Mouse (Mus musculus) liver, embryonic 11.5 days (tissue): ENCODE results near the gene Tnfrsf8. TPM values are rescaled to one million over a fixed set of nuclear protein-coding genes. Genes with fewer than 3 reads are reported as not detected.

Experiments
- ATAC-seq: fragments of 200-750 bp; cut with Nextera tagmentation; replicated peaks from 2 replicates; pipeline ENCODE4 v1.8.0; 2017; ENCODE audit warnings: moderate number of reproducible peaks, mild to moderate bottlenecking, moderate TSS enrichment, moderate library complexity; ENCODE audit not compliant: low FRiP score
- DNase-seq: peaks from one replicate; pipeline ENCODE4 v3.0.0-alpha.2; 2017; ENCODE audit warnings: low spot score
- H3K27ac ChIP-seq: fragments of 300-500 bp; sonication (generic); 2 replicates; pipeline ENCODE4 v1.5.1; 2014; ENCODE audit warnings: mild to moderate bottlenecking, low read depth, low read length, control low read depth
- H3K27me3 ChIP-seq: fragments of 300-500 bp; sonication (generic); replicated peaks from 2 replicates; pipeline ENCODE4 v1.6.1; 2014; ENCODE audit warnings: low read length, mixed read lengths; ENCODE audit not compliant: control insufficient read depth, insufficient read depth
- H3K36me3 ChIP-seq: fragments of 300-500 bp; sonication (generic); 2 replicates; pipeline ENCODE4 v1.6.1; 2014; ENCODE audit warnings: mild to moderate bottlenecking, low read length, moderate library complexity, mixed read lengths; ENCODE audit not compliant: control insufficient read depth, insufficient read depth
- H3K4me1 ChIP-seq: fragments of 300-500 bp; sonication (generic); replicated peaks from 2 replicates; pipeline ENCODE4 v1.6.1; 2014; ENCODE audit warnings: low read length, mixed read lengths; ENCODE audit not compliant: control insufficient read depth, insufficient read depth
- H3K4me2 ChIP-seq: fragments of 300-500 bp; sonication (generic); 2 replicates; pipeline ENCODE4 v1.6.1; 2014; ENCODE audit warnings: mild to moderate bottlenecking, control low read depth, moderate library complexity
- H3K4me3 ChIP-seq: fragments of 300-500 bp; sonication (generic); 2 replicates; pipeline ENCODE4 v1.5.1; 2014; ENCODE audit warnings: low read depth, low read length, control low read depth
- H3K9ac ChIP-seq: fragments of 300-500 bp; sonication (generic); 2 replicates; pipeline ENCODE4 v1.6.1; 2014; ENCODE audit warnings: low read depth, low read length, control low read depth
- H3K9me3 ChIP-seq: fragments of 300-500 bp; sonication (generic); 2 replicates; pipeline ENCODE4 v1.6.1; 2016; ENCODE audit warnings: low read length, inconsistent platforms, mixed read lengths; ENCODE audit not compliant: control insufficient read depth
- WGBS: fragments of 180-500 bp; shearing (Covaris S2); extraction: QIAGEN DNeasy Blood & Tissue Kit; methylation state at CpG from one replicate; pipeline ENCODE4 v1.1.7; 2014; 5-methylcytosine and 5-hydroxymethylcytosine counted together
- polyA plus RNA-seq: library from polyadenylated mRNA; unstranded; fragments of >200 nt; fragmentation: Nextera tagmentation; extraction: Ambion mirVana; gene quantifications from 2 replicates; pipeline ENCODE4 v1.2.1, GENCODE M21; 2014

Tnfrsf8 gene
- polyA plus RNA-seq, 1 experiment from 2014 or later, result not detected

DNA sequence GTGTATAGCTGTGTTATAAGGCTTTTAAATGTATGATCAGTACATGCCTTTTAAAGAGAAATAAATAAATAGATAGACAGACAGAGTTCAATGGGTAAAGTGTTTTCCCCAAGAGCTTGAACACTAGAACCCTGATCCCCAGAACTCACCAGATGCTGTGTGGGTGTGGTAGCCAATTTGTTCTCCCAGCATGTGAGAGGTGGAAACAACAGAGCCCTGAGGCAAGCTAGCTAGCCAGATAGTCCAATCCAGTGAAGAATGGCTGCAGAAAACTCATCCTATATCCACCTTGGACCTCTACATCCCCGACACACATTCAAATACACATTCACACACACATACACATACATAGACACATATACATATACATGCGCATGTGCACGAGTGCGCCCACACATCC lies 63.4 kb downstream of the Tnfrsf8 start:
- Histone ChIP-seq H3K4me2 (no peak overlapping the region), H3K9ac (no peak overlapping the region), H3K27me3 (peaks cover 9% of the 10 kb centered on the region; the same call in 1 of the 2 replicates), H3K27ac (no peak overlapping the region), H3K4me3 (no peak overlapping the region), H3K4me1 (0 out of 2 replicates have a peak, but pooled peaks cover 2% of the 10 kb centered on the region), H3K36me3 (no peaks in the 10 kb centered on the region), H3K9me3 (no peaks in the 10 kb centered on the region)
- 86% methylated on average over 4 of the region's 4 CpGs for WGBS
- ATAC-seq (no peak), DNase-seq (no peak)

- H3K4me1 ChIP-seq, result 0 out of 2 replicates have a peak, but pooled peaks cover 5% of the 10 kb centered on the region
- ATAC-seq (no peak), DNase-seq (no peak)
- no peak overlapping the region for H3K4me3 ChIP-seq
- H3K4me2 ChIP-seq, result no peak overlapping the region
- no peak overlapping the region for H3K27ac ChIP-seq
- no peaks in the 10 kb centered on the region for H3K36me3 ChIP-seq
- H3K9me3 ChIP-seq, result no peaks in the 10 kb centered on the region
- WGBS, result 54% methylated on average over 4 of the region's 4 CpGs
- H3K27me3 ChIP-seq, result peaks cover 18% of the 10 kb centered on the region
- H3K9ac ChIP-seq, result no peak overlapping the region
Observed at GRCm38 (mm10) chr4:145250002-145250401, 65.0 kb downstream of the Tnfrsf8 start.

DNA sequence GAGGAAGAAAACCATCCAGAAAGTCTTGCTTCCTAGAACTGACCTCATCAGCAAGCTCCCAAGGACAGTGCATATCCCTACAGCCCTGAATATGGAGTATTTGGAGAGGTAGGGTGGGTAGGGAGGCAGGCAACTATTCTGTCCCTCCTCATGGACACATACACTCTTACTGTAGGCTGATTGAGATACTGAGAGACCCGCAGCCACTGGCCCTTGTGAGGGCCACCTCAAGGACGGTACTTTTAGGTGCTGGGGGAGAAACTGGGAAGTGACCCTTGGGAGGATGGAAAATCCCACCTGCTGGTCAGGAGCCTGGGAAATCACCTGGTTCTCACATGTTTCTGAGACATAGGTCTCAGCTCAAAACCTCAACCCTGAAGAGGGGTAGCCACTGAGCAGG lies 67.4 kb downstream of the Tnfrsf8 start:
- no peak overlapping the region for H3K4me2 ChIP-seq
- DNase-seq (no peak), ATAC-seq (no peak)
- no peak overlapping the region for H3K4me3 ChIP-seq
- no peak overlapping the region for H3K9ac ChIP-seq
- 0 out of 2 replicates have a peak, but pooled peaks cover 5% of the 10 kb centered on the region for H3K4me1 ChIP-seq
- H3K9me3 ChIP-seq, result no peaks in the 10 kb centered on the region
- 44% methylated on average over 2 of the region's 2 CpGs for WGBS
- H3K27me3 ChIP-seq, result peaks cover 18% of the 10 kb centered on the region
- no peak overlapping the region for H3K27ac ChIP-seq
- no peaks in the 10 kb centered on the region for H3K36me3 ChIP-seq

GRCm38 (mm10) chr4:145246173-145247011 lies 68.6 kb downstream of the Tnfrsf8 start, which contains the start of gene Tnfrsf1b:
Gene Tnfrsf1b, minus strand, starts transcription at chr4:145246870.
- no peak within 1 kb of the TSS for H3K27ac ChIP-seq
- no peaks in the 10 kb centered on the region for H3K9me3 ChIP-seq
- peak within 1 kb of the TSS; percentile 83 for H3K4me2 ChIP-seq
- H3K27me3 ChIP-seq, result peaks cover 18% of the 10 kb centered on the region
- H3K9ac ChIP-seq, result peak within 1 kb of the TSS; percentile 58
- H3K36me3 ChIP-seq, result no peaks in the 10 kb centered on the region
- peak; percentile 64 for DNase-seq
- ATAC-seq, result peak; percentile 85
- 1% methylated on average over 47 of the region's 47 CpGs for WGBS
- peak within 1 kb of the TSS; percentile 51 for H3K4me3 ChIP-seq
- H3K4me1 ChIP-seq, result 0 out of 2 replicates have a peak, but pooled peaks cover 5% of the 10 kb centered on the region

GRCm38 (mm10) chr4:145245581-145245980 lies 69.4 kb downstream of the Tnfrsf8 start:
- peak overlapping the region; percentile 51 for H3K4me3 ChIP-seq
- no peak overlapping the region for H3K27ac ChIP-seq
- ATAC-seq (no peak), DNase-seq (no peak)
- 0 out of 2 replicates have a peak, but pooled peaks cover 5% of the 10 kb centered on the region for H3K4me1 ChIP-seq
- H3K27me3 ChIP-seq, result peaks cover 18% of the 10 kb centered on the region
- no peaks in the 10 kb centered on the region for H3K36me3 ChIP-seq
- no peak overlapping the region for H3K9ac ChIP-seq
- no peaks in the 10 kb centered on the region for H3K9me3 ChIP-seq
- 86% methylated on average over 3 of the region's 3 CpGs for WGBS
- peak overlapping the region; percentile 83 for H3K4me2 ChIP-seq

DNA sequence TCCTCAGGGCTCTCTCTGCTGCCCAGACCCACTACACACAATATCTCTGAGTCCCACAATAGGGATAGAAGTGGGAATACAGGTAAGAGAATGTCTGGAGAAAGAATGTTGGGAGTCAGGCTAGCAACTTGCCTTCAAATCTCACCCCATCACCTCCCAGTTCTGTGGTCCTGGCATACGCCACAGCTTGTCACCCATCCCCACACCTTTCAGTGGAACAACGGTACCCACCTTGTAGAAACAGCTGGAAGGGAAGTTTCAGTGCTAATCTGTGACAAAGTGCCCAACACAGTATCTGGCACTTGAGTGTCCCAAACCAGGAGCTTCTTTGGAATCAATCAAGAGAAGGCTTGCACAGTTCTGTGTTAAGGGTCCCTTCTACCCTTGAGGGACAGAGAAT lies 70.3 kb downstream of the Tnfrsf8 start:
- peaks cover 18% of the 10 kb centered on the region for H3K27me3 ChIP-seq
- no peak overlapping the region for H3K27ac ChIP-seq
- ATAC-seq (no peak), DNase-seq (no peak)
- WGBS, result 80% methylated on average over 2 of the region's 2 CpGs
- H3K4me1 ChIP-seq, result 0 out of 2 replicates have a peak, but pooled peaks cover 5% of the 10 kb centered on the region
- H3K36me3 ChIP-seq, result no peaks in the 10 kb centered on the region
- no peak overlapping the region for H3K4me2 ChIP-seq
- H3K9ac ChIP-seq, result no peak overlapping the region
- no peaks in the 10 kb centered on the region for H3K9me3 ChIP-seq
- H3K4me3 ChIP-seq, result no peak overlapping the region

GRCm38 (mm10) chr4:145242719-145243350 lies 72.1 kb downstream of the Tnfrsf8 start:
- Histone ChIP-seq H3K4me1 (0 out of 2 replicates have a peak, but pooled peaks cover 5% of the 10 kb centered on the region), H3K9me3 (no peaks in the 10 kb centered on the region), H3K4me2 (no peak overlapping the region), H3K27me3 (peaks cover 18% of the 10 kb centered on the region), H3K27ac (no peak overlapping the region), H3K9ac (no peak overlapping the region), H3K36me3 (no peaks in the 10 kb centered on the region), H3K4me3 (no peak overlapping the region)
- no peak for ATAC-seq
- 22% methylated on average over 1 of the region's 1 CpGs for WGBS
- DNase-seq, result no peak

- ATAC-seq (peak; percentile 33; the same call in 1 of the 2 replicates), DNase-seq (no peak)
- Histone ChIP-seq H3K27me3 (peaks cover 7% of the 10 kb centered on the region), H3K27ac (no peak overlapping the region), H3K4me1 (no peaks in the 10 kb centered on the region), H3K9me3 (no peaks in the 10 kb centered on the region), H3K4me2 (no peak overlapping the region), H3K9ac (no peak overlapping the region), H3K4me3 (no peak overlapping the region), H3K36me3 (no peaks in the 10 kb centered on the region)
- 51% methylated on average over 4 of the region's 4 CpGs for WGBS
Observed at GRCm38 (mm10) chr4:145240723-145241231, 74.2 kb downstream of the Tnfrsf8 start.
